Mouse (Mus musculus) olfactory bulb, adult 2 months (tissue): Measurements from ENCODE around the gene Ip6k3. TPM values are rescaled to one million over a fixed set of nuclear protein-coding genes. Genes with fewer than 3 reads are reported as not detected.
A peak's percentile ranks its signal among the peaks of the same experiment; 100 is the strongest.

Source experiments
- H3K27ac ChIP-seq: fragments of 200-500 bp; 2 replicates; pipeline ENCODE4 v1.5.1; 2012; ENCODE audit warnings: low read depth, low read length; ENCODE audit not compliant: insufficient read depth
- H3K4me1 ChIP-seq: fragments of 200-500 bp; 2 replicates; pipeline ENCODE4 v1.6.1; 2012; ENCODE audit warnings: low read length; ENCODE audit not compliant: control insufficient read depth, insufficient read depth
- H3K4me3 ChIP-seq: fragments of 200-500 bp; 2 replicates; pipeline ENCODE4 v1.5.1; 2012; ENCODE audit warnings: mild to moderate bottlenecking, low read depth, low read length, moderate library complexity; ENCODE audit not compliant: insufficient read depth
- CTCF ChIP-seq: fragments of 200-500 bp; IDR thresholded peaks from 2 replicates; pipeline ENCODE4 v1.5.1; 2012; ENCODE audit warnings: low read depth, mild to moderate bottlenecking, low read length, moderate library complexity; ENCODE audit not compliant: insufficient read depth
- POLR2A ChIP-seq: fragments of 200-500 bp; IDR thresholded peaks from 2 replicates; pipeline ENCODE4 v1.6.1; 2012; ENCODE audit warnings: mild to moderate bottlenecking, low read depth, low read length, moderate library complexity; ENCODE audit not compliant: insufficient read depth
- WGBS: fragments of 180-500 bp; shearing (Covaris S2); methylation state at CpG from one replicate; pipeline ENCODE4 v1.1.7; 2018; 5-methylcytosine and 5-hydroxymethylcytosine counted together
- polyA plus RNA-seq: library from polyadenylated mRNA; stranded (reverse); fragments of >200 nt; gene quantifications from 2 replicates; pipeline ENCODE4 v1.2.4, GENCODE M21; 2012; ENCODE audit warnings: low replicate concordance; ENCODE audit not compliant: missing spikeins, insufficient read depth, insufficient read length

Ip6k3 gene
- polyA plus RNA-seq, 1 experiment: not detected

- Histone ChIP-seq H3K4me1 (peaks cover 49% of the 10 kb centered on the region), H3K27ac (no peak overlapping the region), H3K4me3 (no peak overlapping the region)
- TF ChIP-seq CTCF: no peak
- no peak for TF ChIP-seq POLR2A
- 46% methylated on average over 11 of the region's 11 CpGs for WGBS
Measured at GRCm38 (mm10) chr17:27200801-27201200, 33.2 kb upstream of the Ip6k3 start.

- H3K4me3 ChIP-seq: no peak overlapping the region
- no peak overlapping the region for H3K27ac ChIP-seq
- H3K4me1 ChIP-seq: peaks cover 52% of the 10 kb centered on the region
- TF ChIP-seq CTCF: no peak
- WGBS: 56% methylated on average over 7 of the region's 7 CpGs
Measured at GRCm38 (mm10) chr17:27199864-27200263, 32.3 kb upstream of the Ip6k3 start.

- Histone ChIP-seq H3K27ac (no peak overlapping the region), H3K4me3 (no peak overlapping the region), H3K4me1 (peaks cover 56% of the 10 kb centered on the region)
- WGBS: 95% methylated on average over 9 of the region's 9 CpGs
- TF ChIP-seq CTCF (no peak), POLR2A (no peak)
Measured at GRCm38 (mm10) chr17:27199205-27199604, 31.6 kb upstream of the Ip6k3 start.

- no peak overlapping the region for H3K27ac ChIP-seq
- no peak for TF ChIP-seq CTCF
- no peak for TF ChIP-seq POLR2A
- 60% methylated on average over 9 of the region's 9 CpGs for WGBS
- H3K4me3 ChIP-seq: no peak overlapping the region
- peaks cover 49% of the 10 kb centered on the region for H3K4me1 ChIP-seq
Measured at GRCm38 (mm10) chr17:27196206-27196605, 28.6 kb upstream of the Ip6k3 start.

- H3K27ac ChIP-seq: peak overlapping the region; percentile 38; the same call in 1 of the 2 replicates
- TF ChIP-seq POLR2A (no peak), CTCF (no peak)
- no peak overlapping the region for H3K4me3 ChIP-seq
- whole genome bisulfite sequencing: 45% methylated on average over 20 of the region's 20 CpGs
- peaks cover 35% of the 10 kb centered on the region for H3K4me1 ChIP-seq
Measured at GRCm38 (mm10) chr17:27194258-27195185, 26.9 kb upstream of the Ip6k3 start.

GRCm38 (mm10) chr17:27191804-27192203, 24.2 kb upstream of the Ip6k3 start:
- peaks cover 33% of the 10 kb centered on the region for H3K4me1 ChIP-seq
- 70% methylated on average over 5 of the region's 5 CpGs for WGBS

GRCm38 (mm10) chr17:27191189-27191588, 23.6 kb upstream of the Ip6k3 start:
- WGBS: 85% methylated on average over 6 of the region's 6 CpGs
- Histone ChIP-seq H3K27ac (no peak overlapping the region), H3K4me1 (peaks cover 31% of the 10 kb centered on the region), H3K4me3 (no peak overlapping the region)
- TF ChIP-seq CTCF (no peak), POLR2A (no peak)

More at GRCm38 (mm10) chr17:27191804-27192203, 24.2 kb upstream of the Ip6k3 start:
- Histone ChIP-seq H3K27ac (no peak overlapping the region), H3K4me3 (no peak overlapping the region)
- no peak for TF ChIP-seq CTCF
- no peak for TF ChIP-seq POLR2A

GRCm38 (mm10) chr17:27189640-27190216, 22.1 kb upstream of the Ip6k3 start:
- no peak overlapping the region for H3K4me3 ChIP-seq
- 42% methylated on average over 10 of the region's 10 CpGs for WGBS
- H3K27ac ChIP-seq: no peak overlapping the region
- TF ChIP-seq CTCF (peak; percentile 85), POLR2A (no peak)
- peaks cover 19% of the 10 kb centered on the region for H3K4me1 ChIP-seq

- no peak overlapping the region for H3K27ac ChIP-seq
- 71% methylated on average over 9 of the region's 9 CpGs for WGBS
- peaks cover 11% of the 10 kb centered on the region for H3K4me1 ChIP-seq
- H3K4me3 ChIP-seq: no peak overlapping the region
- TF ChIP-seq CTCF: no peak
- TF ChIP-seq POLR2A: no peak
Measured at GRCm38 (mm10) chr17:27188883-27189282, 21.3 kb upstream of the Ip6k3 start.
